Mouse (Mus musculus) layer of hippocampus, adult 11-12 months (tissue): ENCODE data around the gene Sipa1l2.
A peak's percentile ranks its signal among the peaks of the same experiment; 100 is the strongest.
"Not testable (repeated sequence)": the region's sequence is repeated elsewhere in the genome, so short reads cannot be mapped to it uniquely, and the experiment has no call there.

ENCODE experiments used
- DNase-seq: peaks from one replicate; pipeline ENCODE4 v3.0.0; 2022; ENCODE audit warnings: low spot score

Gene Sipa1l2

GRCm38 (mm10) chr8:125397981-125398380 is 171.6 kb downstream of the Sipa1l2 start:
- DNase-seq, result no peak

- not testable (repeated sequence) for DNase-seq
Observed at GRCm38 (mm10) chr8:125395682-125396081, 173.9 kb downstream of the Sipa1l2 start.

- DNase-seq, result no peak
Observed at GRCm38 (mm10) chr8:125395032-125395431, 174.6 kb downstream of the Sipa1l2 start.

- no peak for DNase-seq
Observed at GRCm38 (mm10) chr8:125391685-125392084, 177.9 kb downstream of the Sipa1l2 start.

GRCm38 (mm10) chr8:125391271-125391670 is 178.3 kb downstream of the Sipa1l2 start:
- DNase-seq, result no peak

GRCm38 (mm10) chr8:125390506-125390895 is 179.1 kb downstream of the Sipa1l2 start:
- DNase-seq, result no peak

GRCm38 (mm10) chr8:125389756-125390505 is 179.7 kb downstream of the Sipa1l2 start:
- DNase-seq, result peak; percentile 78

- peak; percentile 43 for DNase-seq
Observed at GRCm38 (mm10) chr8:125389280-125389679, 180.3 kb downstream of the Sipa1l2 start.

GRCm38 (mm10) chr8:125388404-125389180 is 181.0 kb downstream of the Sipa1l2 start:
- no peak for DNase-seq

- peak; percentile 82 for DNase-seq
Observed at GRCm38 (mm10) chr8:125385519-125386150, 184.0 kb downstream of the Sipa1l2 start.

GRCm38 (mm10) chr8:125384551-125385183 is 184.9 kb downstream of the Sipa1l2 start:
- DNase-seq, result no peak

- no peak for DNase-seq
Observed at GRCm38 (mm10) chr8:125381674-125382073, 187.9 kb downstream of the Sipa1l2 start.

GRCm38 (mm10) chr8:125379939-125380338 is 189.7 kb downstream of the Sipa1l2 start:
- no peak for DNase-seq

- no peak for DNase-seq
Observed at GRCm38 (mm10) chr8:125379156-125379555, 190.5 kb downstream of the Sipa1l2 start.

- no peak for DNase-seq
Observed at GRCm38 (mm10) chr8:125377704-125378103, 191.9 kb downstream of the Sipa1l2 start.

GRCm38 (mm10) chr8:125376448-125376845 is 193.2 kb downstream of the Sipa1l2 start:
- no peak for DNase-seq

GRCm38 (mm10) chr8:125375659-125376447 is 193.8 kb downstream of the Sipa1l2 start:
- no peak for DNase-seq

GRCm38 (mm10) chr8:125372596-125372995 is 197.0 kb downstream of the Sipa1l2 start:
- DNase-seq, result no peak

GRCm38 (mm10) chr8:125369491-125370236 is 199.9 kb downstream of the Sipa1l2 start:
- DNase-seq, result no peak

GRCm38 (mm10) chr8:125368341-125369035 is 201.1 kb downstream of the Sipa1l2 start:
- no peak for DNase-seq
